7 mouse cellular contexts compared by ENCODE assay signal in the genomic region with DNA sequence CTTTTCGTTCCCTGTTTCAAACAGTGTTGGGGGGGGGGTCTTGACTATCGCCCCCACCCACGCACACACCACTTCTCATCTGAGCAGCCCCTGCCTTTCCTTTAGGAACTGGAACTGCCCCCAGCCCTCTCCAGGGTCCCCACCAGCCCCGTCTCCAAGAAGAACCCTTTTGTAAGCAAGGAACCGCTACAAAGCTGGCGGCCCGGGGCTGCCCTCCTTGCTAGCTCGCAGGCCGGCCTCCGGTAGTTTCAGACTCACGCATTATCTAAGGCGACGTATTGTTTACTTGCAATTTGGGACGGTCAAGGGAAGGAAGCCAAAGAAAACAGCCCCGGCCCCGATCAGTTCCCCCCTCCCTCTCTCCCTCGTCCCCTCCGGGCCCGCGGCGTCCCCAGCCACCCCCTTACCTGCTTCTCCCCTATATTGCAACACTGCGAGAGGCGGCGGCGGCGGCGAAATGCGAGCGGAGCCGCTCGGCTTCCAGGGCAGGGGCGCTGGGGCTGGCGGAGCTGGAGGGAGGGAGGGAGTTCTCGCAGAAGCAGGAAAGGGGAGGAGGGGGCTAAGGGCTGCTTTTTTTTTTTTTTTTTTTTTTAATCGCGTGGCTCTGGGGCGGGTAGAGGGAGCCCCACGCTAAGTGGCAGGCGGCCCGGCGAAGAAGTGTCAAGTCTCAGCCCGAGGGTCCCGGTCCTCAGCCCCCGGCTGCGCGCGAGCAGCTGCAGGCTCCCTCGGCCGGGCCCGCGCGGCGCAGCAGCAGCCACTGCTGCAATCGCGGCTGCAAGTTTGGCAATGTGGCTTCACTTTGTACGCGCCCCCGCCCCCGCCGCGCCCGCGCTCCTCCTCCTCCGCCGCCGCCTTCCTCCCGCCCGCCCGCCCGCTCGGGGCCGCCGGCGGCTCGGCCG. TPM values are rescaled to one million over a fixed set of nuclear protein-coding genes. Genes with fewer than 3 reads are reported as not detected.
DNase-seq lines count a peak whose midpoint lies in the region; ATAC-seq lines count a peak whose summit lies in the region.

A gene (minus strand): TSS at position 808 of the 899 bp plus-strand sequence.

- peak; percentile 86 for DNase-seq in adipocyte (ENCODE audit: low spot score)
- peak; percentile 90 for DNase-seq in gastrocnemius, postnatal 14 days
- DNase-seq in induced T-regulatory cell, adult 2 months (ENCODE audit: low read depth), result peak; percentile 80
- DNase-seq in left cerebral cortex, postnatal 25 days (ENCODE audit: low spot score in 2 of 2), result peak in 1 of 2 experiments; percentile 74
- peak; percentile 56 for DNase-seq in skeletal muscle tissue, adult 2 months (ENCODE audit: low read depth, low spot score)

- intact Hi-C loops in gastrocnemius, postnatal 14 days (cut with DNase I; ENCODE audit: low total_unique reads), result no loop called here
- intact Hi-C loops in left cerebral cortex, postnatal 25 days (cut with DNase I), result loop anchor here (5.0 to 10.0 kb wide), 9 partner anchors 113 to 1320 kb away; a partner anchor contains a TSS

- peak; percentile 22 for ATAC-seq in common myeloid progenitor, adult 5-6 weeks (replicated peaks; ENCODE audit: low read depth, poor library complexity, severe bottlenecking)
- ATAC-seq in megakaryocyte-erythroid progenitor cell, adult 5-6 weeks (replicated peaks; ENCODE audit: low FRiP score, low TSS enrichment, poor library complexity, severe bottlenecking), result peak; percentile 50

RNA-seq across cellular contexts. Expression of the gene that starts here (rescaled TPM):
- 31.5 and 38.2 TPM in 2 replicates for total RNA-seq in common myeloid progenitor, adult 5-6 weeks (2017)
- total RNA-seq in gastrocnemius, postnatal 14 days (2021), result 10 to 100 TPM; 16.2 to 19.6 TPM
- total RNA-seq in left cerebral cortex, postnatal 25 days (2021), result 100 to 1,000 TPM; 298 to 331 TPM
- 23.9 and 27.0 TPM in 2 replicates for total RNA-seq in megakaryocyte-erythroid progenitor cell, adult 5-6 weeks (2014; fragmentation: Nextera tagmentation)
- total RNA-seq in megakaryocyte-erythroid progenitor cell, adult 5-6 weeks (2017), result 18.7 and 18.9 TPM in 2 replicates
